Mouse (Mus musculus) ES-CJ7 (cell line): ENCODE measurements around the gene Gm9195.

ENCODE experiments used
- DNase-seq: peaks from one replicate; pipeline ENCODE4 v3.0.0; 2011; ENCODE audit warnings: low read depth, low spot score

Gene Gm9195

GRCm38 (mm10) chr14:72442936-72443335, 48.7 kb downstream of the Gm9195 start:
- no peak for DNase-seq

GRCm38 (mm10) chr14:72440929-72441328, 50.7 kb downstream of the Gm9195 start:
- no peak for DNase-seq

GRCm38 (mm10) chr14:72440436-72440835, 51.2 kb downstream of the Gm9195 start:
- DNase-seq, result no peak

GRCm38 (mm10) chr14:72438976-72439375, 52.7 kb downstream of the Gm9195 start:
- no peak for DNase-seq

- no peak for DNase-seq
Measured at GRCm38 (mm10) chr14:72389696-72390095, 101.9 kb downstream of the Gm9195 start.

- DNase-seq, result no peak
Measured at GRCm38 (mm10) chr14:72389288-72389687, 102.3 kb downstream of the Gm9195 start.

- DNase-seq, result peak; percentile 42
Measured at GRCm38 (mm10) chr14:72377224-72377623, 114.4 kb downstream of the Gm9195 start.
